Mouse (Mus musculus): ENCODE measurements around the gene Tubb4b. TPM values are rescaled to one million over a fixed set of nuclear protein-coding genes. Genes with fewer than 3 reads are reported as not detected.

Gene Tubb4b
- polyA plus RNA-seq, 1 experiment: 2,638 TPM

DNA sequence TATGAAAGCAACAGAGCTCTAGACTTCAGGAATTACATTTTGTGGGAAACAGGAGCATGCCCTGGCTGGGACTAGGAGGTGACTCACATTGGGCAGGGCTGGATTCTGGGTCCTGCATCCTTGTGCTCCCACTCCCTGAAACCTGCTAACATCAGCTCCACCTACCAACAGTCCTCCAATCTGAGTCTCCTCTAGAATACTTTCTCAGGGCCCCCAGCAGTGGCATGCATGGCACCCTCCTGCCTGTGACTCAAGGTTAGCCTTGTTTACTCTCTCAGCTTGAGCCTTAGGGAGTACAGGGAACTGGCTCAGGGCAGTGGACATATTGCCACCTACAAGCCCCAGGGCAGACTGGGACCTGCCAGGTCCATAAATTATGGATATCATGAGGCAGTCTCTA lies 13.6 kb upstream of the Tubb4b start:
- Histone ChIP-seq H3K36me3 (ENCODE audit: control insufficient read depth, insufficient read depth, low read length) (no peaks in the 10 kb centered on the region), H3K4me3 (ENCODE audit: control insufficient read depth, low read depth, low read length) (no peak overlapping the region), H3K27ac (ENCODE audit: control insufficient read depth, insufficient read depth, low read depth, low read length) (no peak overlapping the region), H3K4me1 (ENCODE audit: control insufficient read depth, insufficient read depth, low read length) (peaks cover 23% of the 10 kb centered on the region), H3K27me3 (ENCODE audit: control insufficient read depth, insufficient read depth, low read length) (no peaks in the 10 kb centered on the region)
- TF ChIP-seq CTCF (IDR thresholded peaks at IDR 0.05; ENCODE audit: control insufficient read depth, insufficient read depth, insufficient replicate concordance, low read depth, low read length): no peak
- TF ChIP-seq POLR2A (IDR thresholded peaks at IDR 0.05; ENCODE audit: control insufficient read depth, low read depth, low read length): no peak

DNA sequence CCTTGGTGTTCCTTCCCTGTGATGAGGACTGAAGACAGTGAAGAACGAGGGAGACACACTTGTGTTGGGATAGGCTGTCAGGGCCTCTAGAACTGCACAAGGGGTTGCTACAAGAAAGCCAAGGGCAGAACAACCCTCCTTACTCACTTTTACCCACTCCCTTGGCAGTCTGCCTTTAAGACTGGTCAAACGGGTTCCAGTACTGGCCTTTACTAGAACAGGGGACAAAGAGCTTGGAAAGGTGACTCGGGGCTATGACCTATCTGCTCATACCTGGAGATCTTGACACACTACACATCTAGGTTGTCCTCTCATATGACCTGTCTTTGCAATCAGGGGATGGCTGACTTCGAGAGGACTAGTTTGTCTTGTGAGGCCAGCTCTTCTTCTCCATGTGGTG lies 13.0 kb upstream of the Tubb4b start:
- peaks cover 18% of the 10 kb centered on the region for H3K4me1 ChIP-seq (ENCODE audit: control insufficient read depth, insufficient read depth, low read length)
- no peak overlapping the region for H3K27ac ChIP-seq (ENCODE audit: control insufficient read depth, insufficient read depth, low read depth, low read length)
- no peaks in the 10 kb centered on the region for H3K36me3 ChIP-seq (ENCODE audit: control insufficient read depth, insufficient read depth, low read length)
- no peak for TF ChIP-seq POLR2A (IDR thresholded peaks at IDR 0.05; ENCODE audit: control insufficient read depth, low read depth, low read length)
- no peak for TF ChIP-seq CTCF (IDR thresholded peaks at IDR 0.05; ENCODE audit: control insufficient read depth, insufficient read depth, insufficient replicate concordance, low read depth, low read length)
- H3K4me3 ChIP-seq (ENCODE audit: control insufficient read depth, low read depth, low read length): no peak overlapping the region
- H3K27me3 ChIP-seq (ENCODE audit: control insufficient read depth, insufficient read depth, low read length): no peaks in the 10 kb centered on the region

DNA sequence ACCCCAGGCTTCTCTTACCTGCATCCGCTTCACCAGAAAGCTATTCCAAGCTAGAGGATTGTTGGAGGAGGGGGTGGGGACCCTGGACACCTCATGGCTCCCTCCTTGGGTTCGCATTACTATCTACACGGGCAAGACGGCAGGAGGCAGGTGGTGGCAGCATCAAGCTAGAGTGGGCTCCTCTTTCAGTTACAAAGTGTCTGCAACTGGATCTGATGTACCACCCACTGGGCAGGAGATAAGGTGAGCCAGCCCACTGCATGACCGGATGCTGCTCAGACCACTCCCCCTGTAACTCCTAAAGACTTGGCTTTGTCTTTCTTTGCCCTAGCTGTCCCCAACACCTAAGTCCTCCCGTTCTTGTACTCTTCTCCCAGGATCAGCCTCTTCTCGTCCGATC lies 12.1 kb upstream of the Tubb4b start, which contains the start of gene Rnf224:
Gene Rnf224, minus strand, starts transcription at position 174 of the 400 bp plus-strand sequence.
- Histone ChIP-seq H3K36me3 (ENCODE audit: control insufficient read depth, insufficient read depth, low read length) (no peaks in the 10 kb centered on the region), H3K27me3 (ENCODE audit: control insufficient read depth, insufficient read depth, low read length) (no peaks in the 10 kb centered on the region), H3K4me3 (ENCODE audit: control insufficient read depth, low read depth, low read length) (no peak within 1 kb of the TSS), H3K27ac (ENCODE audit: control insufficient read depth, insufficient read depth, low read depth, low read length) (no peak within 1 kb of the TSS), H3K4me1 (ENCODE audit: control insufficient read depth, insufficient read depth, low read length) (peaks cover 14% of the 10 kb centered on the region)
- no peak for TF ChIP-seq CTCF (IDR thresholded peaks at IDR 0.05; ENCODE audit: control insufficient read depth, insufficient read depth, insufficient replicate concordance, low read depth, low read length)
- no peak for TF ChIP-seq POLR2A (IDR thresholded peaks at IDR 0.05; ENCODE audit: control insufficient read depth, low read depth, low read length)

DNA sequence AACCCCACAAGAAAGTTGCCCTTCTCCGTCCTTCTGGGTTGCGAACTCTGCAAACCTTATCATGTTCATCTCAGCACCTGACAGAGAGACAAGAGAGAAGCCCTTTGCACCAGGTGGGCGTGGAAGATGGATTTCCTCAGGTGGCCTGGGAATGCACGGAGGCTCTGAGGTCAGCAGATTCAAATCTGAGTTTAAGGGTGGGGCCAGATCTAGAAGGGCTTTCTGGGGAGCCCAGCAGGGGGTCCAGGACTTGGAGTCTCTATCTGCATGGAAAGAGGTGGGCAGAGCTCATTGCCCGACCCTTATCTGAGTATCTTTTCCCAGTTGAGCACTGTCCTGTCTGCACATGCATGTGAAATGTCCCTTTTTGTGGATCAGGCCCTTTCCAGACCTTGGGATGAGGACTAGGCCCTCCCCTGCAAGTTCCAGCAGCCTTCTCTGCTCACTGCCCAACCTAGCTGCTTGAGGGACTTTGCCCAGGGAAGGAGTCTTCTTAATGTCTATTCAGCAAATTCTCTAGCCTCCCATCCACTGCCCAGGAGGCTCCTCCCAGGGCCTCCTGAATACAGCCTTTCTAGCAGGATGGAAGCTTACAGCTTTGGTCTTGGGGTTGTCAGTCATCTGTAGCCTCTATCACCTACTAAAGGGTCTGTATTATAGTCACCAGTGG lies 10.2 kb upstream of the Tubb4b start:
- Histone ChIP-seq H3K27me3 (ENCODE audit: control insufficient read depth, insufficient read depth, low read length) (no peaks in the 10 kb centered on the region), H3K4me3 (ENCODE audit: control insufficient read depth, low read depth, low read length) (no peak overlapping the region), H3K36me3 (ENCODE audit: control insufficient read depth, insufficient read depth, low read length) (no peaks in the 10 kb centered on the region), H3K27ac (ENCODE audit: control insufficient read depth, insufficient read depth, low read depth, low read length) (no peak overlapping the region), H3K4me1 (ENCODE audit: control insufficient read depth, insufficient read depth, low read length) (no peaks in the 10 kb centered on the region)
- TF ChIP-seq POLR2A (IDR thresholded peaks at IDR 0.05; ENCODE audit: control insufficient read depth, low read depth, low read length): no peak
- no peak for TF ChIP-seq CTCF (IDR thresholded peaks at IDR 0.05; ENCODE audit: control insufficient read depth, insufficient read depth, insufficient replicate concordance, low read depth, low read length)

DNA sequence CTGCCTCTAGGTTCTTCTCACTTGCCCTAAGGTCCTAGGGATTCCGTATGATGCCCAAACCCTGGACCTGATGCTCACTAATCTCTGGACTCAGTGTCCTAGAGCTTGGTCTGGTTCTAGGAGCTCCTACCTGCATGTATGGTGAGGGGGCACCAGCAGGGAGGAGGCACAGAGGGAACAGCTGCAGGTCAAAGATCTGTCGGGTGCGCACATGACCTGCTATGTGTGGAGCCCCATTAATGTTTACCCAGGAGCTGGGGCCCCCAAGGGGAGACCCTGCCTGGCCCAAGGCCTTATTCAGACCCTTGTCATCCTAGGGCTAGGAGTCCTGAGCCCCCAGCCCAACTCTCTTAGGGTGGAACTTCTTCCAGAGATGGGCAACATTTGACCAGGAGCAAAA lies 9.5 kb upstream of the Tubb4b start, which contains the start of gene Slc34a3:
Gene Slc34a3, minus strand, starts transcription at position 315 of the 400 bp plus-strand sequence.
- Histone ChIP-seq H3K4me3 (ENCODE audit: control insufficient read depth, low read depth, low read length) (no peak within 1 kb of the TSS), H3K27ac (ENCODE audit: control insufficient read depth, insufficient read depth, low read depth, low read length) (no peak within 1 kb of the TSS), H3K36me3 (ENCODE audit: control insufficient read depth, insufficient read depth, low read length) (no peaks in the 10 kb centered on the region), H3K27me3 (ENCODE audit: control insufficient read depth, insufficient read depth, low read length) (no peaks in the 10 kb centered on the region), H3K4me1 (ENCODE audit: control insufficient read depth, insufficient read depth, low read length) (no peaks in the 10 kb centered on the region)
- TF ChIP-seq POLR2A (IDR thresholded peaks at IDR 0.05; ENCODE audit: control insufficient read depth, low read depth, low read length) (no peak), CTCF (IDR thresholded peaks at IDR 0.05; ENCODE audit: control insufficient read depth, insufficient read depth, insufficient replicate concordance, low read depth, low read length) (no peak)

DNA sequence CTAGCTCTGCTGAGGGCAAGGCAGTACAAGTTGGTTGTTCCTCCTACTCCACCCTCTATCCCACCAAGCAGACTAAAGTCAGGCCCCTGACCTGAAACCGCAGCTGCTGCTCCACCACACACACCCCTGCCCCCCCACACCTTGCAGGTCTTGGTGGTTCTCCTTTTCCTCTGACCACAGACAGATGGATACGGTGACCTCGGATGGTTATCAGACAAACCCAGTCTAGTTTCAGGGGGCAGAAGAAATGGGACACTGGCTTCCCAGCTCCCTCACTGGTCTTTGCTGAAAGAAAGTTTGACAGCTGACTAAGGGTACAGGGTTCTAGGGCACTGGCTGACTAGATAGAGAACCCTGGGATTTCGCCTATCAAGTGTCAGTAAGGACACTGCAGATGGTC lies 8.9 kb upstream of the Tubb4b start:
- TF ChIP-seq CTCF (IDR thresholded peaks at IDR 0.05; ENCODE audit: control insufficient read depth, insufficient read depth, insufficient replicate concordance, low read depth, low read length) (no peak), POLR2A (IDR thresholded peaks at IDR 0.05; ENCODE audit: control insufficient read depth, low read depth, low read length) (no peak)
- Histone ChIP-seq H3K4me3 (ENCODE audit: control insufficient read depth, low read depth, low read length) (no peak overlapping the region), H3K27me3 (ENCODE audit: control insufficient read depth, insufficient read depth, low read length) (no peaks in the 10 kb centered on the region), H3K4me1 (ENCODE audit: control insufficient read depth, insufficient read depth, low read length) (no peaks in the 10 kb centered on the region), H3K36me3 (ENCODE audit: control insufficient read depth, insufficient read depth, low read length) (no peaks in the 10 kb centered on the region), H3K27ac (ENCODE audit: control insufficient read depth, insufficient read depth, low read depth, low read length) (no peak overlapping the region)

DNA sequence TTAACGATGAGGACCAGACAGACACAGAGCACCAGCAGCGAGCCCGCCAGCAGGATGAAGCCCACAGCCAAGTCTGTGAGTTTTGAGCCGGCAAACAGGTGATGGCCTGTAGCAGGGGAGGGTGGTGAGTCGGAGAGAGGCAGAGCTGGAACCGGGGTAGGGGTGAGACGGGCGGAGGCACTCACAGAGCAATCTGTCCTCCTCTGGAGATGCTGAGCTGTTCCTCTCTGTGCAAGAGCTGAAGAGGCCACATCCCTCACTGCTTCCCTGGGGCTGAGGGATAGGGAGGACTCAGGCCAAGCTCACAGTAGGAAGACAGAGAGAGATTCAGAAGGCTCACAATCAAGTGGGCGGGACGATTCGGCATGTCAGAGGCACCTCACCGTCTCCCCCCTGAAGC lies 6.5 kb upstream of the Tubb4b start:
- H3K27me3 ChIP-seq (ENCODE audit: control insufficient read depth, insufficient read depth, low read length): no peaks in the 10 kb centered on the region
- no peak overlapping the region for H3K4me3 ChIP-seq (ENCODE audit: control insufficient read depth, low read depth, low read length)
- no peaks in the 10 kb centered on the region for H3K36me3 ChIP-seq (ENCODE audit: control insufficient read depth, insufficient read depth, low read length)
- peaks cover 2% of the 10 kb centered on the region; the same call in 1 of the 2 replicates for H3K4me1 ChIP-seq (ENCODE audit: control insufficient read depth, insufficient read depth, low read length)
- no peak overlapping the region for H3K27ac ChIP-seq (ENCODE audit: control insufficient read depth, insufficient read depth, low read depth, low read length)
- TF ChIP-seq POLR2A (IDR thresholded peaks at IDR 0.05; ENCODE audit: control insufficient read depth, low read depth, low read length): no peak
- no peak for TF ChIP-seq CTCF (IDR thresholded peaks at IDR 0.05; ENCODE audit: control insufficient read depth, insufficient read depth, insufficient replicate concordance, low read depth, low read length)

Data from testis, adult 2 months (tissue).